Mouse (Mus musculus) natural killer cell, adult 2 months (primary cell): ENCODE data around the gene Spred2.

Experiments
- DNase-seq, 2 experiments: peaks; one replicate each; pipeline ENCODE4 v3.0.0; 2022; ENCODE audit warnings: low spot score in 2 of 2

Spred2 gene

GRCm38 (mm10) chr11:19982779-19983178 lies 58.6 kb downstream of the Spred2 start:
- DNase-seq = no peak

- no peak for DNase-seq
Observed at GRCm38 (mm10) chr11:19983298-19983697, 59.1 kb downstream of the Spred2 start.

GRCm38 (mm10) chr11:19984029-19984428 lies 59.9 kb downstream of the Spred2 start:
- DNase-seq = no peak

- DNase-seq = no peak
Observed at GRCm38 (mm10) chr11:19985283-19985854, 61.2 kb downstream of the Spred2 start.

- DNase-seq = no peak
Observed at GRCm38 (mm10) chr11:19986443-19986861, 62.3 kb downstream of the Spred2 start.

GRCm38 (mm10) chr11:19986871-19987755 lies 62.9 kb downstream of the Spred2 start:
- peak in 1 of 2 experiments; percentile 36 for DNase-seq

GRCm38 (mm10) chr11:19987756-19988091 lies 63.5 kb downstream of the Spred2 start:
- no peak for DNase-seq

- DNase-seq = no peak
Observed at GRCm38 (mm10) chr11:19988224-19988623, 64.0 kb downstream of the Spred2 start.

GRCm38 (mm10) chr11:19988631-19989030 lies 64.5 kb downstream of the Spred2 start:
- DNase-seq = no peak

- DNase-seq = peak; percentile 42 to 62
Observed at GRCm38 (mm10) chr11:19989141-19989910, 65.2 kb downstream of the Spred2 start.

- no peak for DNase-seq
Observed at GRCm38 (mm10) chr11:19990731-19991130, 66.6 kb downstream of the Spred2 start.

- DNase-seq = no peak
Observed at GRCm38 (mm10) chr11:19991303-19991976, 67.3 kb downstream of the Spred2 start.

- peak; percentile 16 to 17 for DNase-seq
Observed at GRCm38 (mm10) chr11:19992341-19993281, 68.4 kb downstream of the Spred2 start.

GRCm38 (mm10) chr11:19993753-19994152 lies 69.6 kb downstream of the Spred2 start:
- DNase-seq = no peak

GRCm38 (mm10) chr11:19994262-19994790 lies 70.2 kb downstream of the Spred2 start:
- no peak for DNase-seq

GRCm38 (mm10) chr11:19997940-19998339 lies 73.8 kb downstream of the Spred2 start:
- peak; percentile 9 to 17 for DNase-seq

GRCm38 (mm10) chr11:20002883-20003282 lies 78.7 kb downstream of the Spred2 start:
- no peak for DNase-seq

- no peak for DNase-seq
Observed at GRCm38 (mm10) chr11:20007701-20008100, 83.5 kb downstream of the Spred2 start.

GRCm38 (mm10) chr11:20011210-20011978 lies 87.2 kb downstream of the Spred2 start:
- DNase-seq = no peak

- no peak for DNase-seq
Observed at GRCm38 (mm10) chr11:20013366-20013765, 89.2 kb downstream of the Spred2 start.
